Mouse (Mus musculus) mouse trophoblast stem cell (cell line): ENCODE measurements at regions not wholly inside any gene's neighbourhood (a gene's known extent, or its start where the extent isn't known, plus 50 kb on each side); places are given as distances from the start of the nearest gene placed in this dataset.

ENCODE experiments used
- in situ Hi-C, 2 experiments: fragments of 300-500 bp; cut with MseI, MboI; formaldehyde crosslinking; loops; 2 replicates in 1 of 2; 3 replicates in 1 of 2; pipeline ENCODE4 v1.15.1; 2025

GRCm38 (mm10) chr3:54443791-54444190 lies 82.9 kb downstream of the Postn start:
- in situ Hi-C loops, result no loop called here

DNA sequence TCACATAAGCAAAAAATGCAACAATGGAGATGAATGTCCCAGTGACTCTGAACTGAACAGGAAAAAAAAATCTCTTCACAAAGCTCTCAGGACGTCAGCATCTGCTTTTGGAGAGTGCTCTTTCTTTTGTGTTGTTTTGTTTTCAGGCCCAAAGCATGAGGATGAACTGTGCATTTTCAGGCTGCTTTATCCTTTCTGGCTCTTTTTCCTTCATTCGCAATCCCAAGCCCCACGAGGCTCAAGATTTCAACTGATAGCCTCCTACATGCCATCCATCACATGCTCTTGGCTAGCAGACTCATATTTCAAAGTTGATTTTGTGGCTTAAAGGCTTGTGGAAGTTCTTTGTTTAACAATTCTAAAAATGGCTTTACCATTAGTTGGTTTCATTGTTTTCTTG lies 86.0 kb downstream of the Postn start:
- in situ Hi-C loops, result no loop called here

DNA sequence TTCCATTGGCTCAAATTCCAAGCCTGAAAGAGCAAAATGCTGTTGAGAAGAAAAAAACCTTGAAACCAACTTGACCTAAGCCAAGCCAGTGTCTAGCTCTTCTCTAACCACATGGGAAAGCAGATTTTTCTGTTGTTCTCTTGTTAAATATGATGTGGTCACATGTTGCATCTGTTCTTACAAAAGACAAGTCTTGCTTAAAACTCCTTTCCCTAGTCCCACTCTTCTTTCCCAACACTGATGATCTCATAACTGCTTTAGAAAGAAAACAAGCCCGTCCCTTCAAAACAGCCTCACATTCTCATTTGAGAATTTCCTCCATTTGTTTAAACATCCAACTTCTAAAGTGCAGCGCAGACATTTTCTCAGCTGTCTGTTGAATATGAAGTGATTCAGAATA lies 96.5 kb downstream of the Postn start:
- in situ Hi-C loops, result no loop called here

DNA sequence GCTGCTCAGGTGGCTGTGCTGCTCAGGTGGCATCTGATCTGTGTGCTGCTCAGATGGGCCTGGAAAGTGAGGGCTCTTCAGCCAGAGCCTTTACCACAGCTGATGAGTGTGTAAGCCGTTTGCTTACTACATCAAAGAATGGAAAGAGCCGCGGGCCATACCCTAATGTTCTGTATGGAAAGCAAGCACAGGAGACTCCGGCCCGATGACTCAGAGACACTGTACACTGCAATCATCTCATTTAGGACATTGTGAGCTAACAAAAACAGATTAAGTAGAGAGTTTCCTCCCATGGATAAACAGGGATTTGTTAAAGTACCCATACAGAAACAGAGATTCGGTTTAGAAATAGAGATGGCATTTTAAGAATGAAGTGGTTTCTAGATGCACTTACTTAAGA lies 100.5 kb downstream of the Postn start:
- in situ Hi-C loops, result no loop called here

DNA sequence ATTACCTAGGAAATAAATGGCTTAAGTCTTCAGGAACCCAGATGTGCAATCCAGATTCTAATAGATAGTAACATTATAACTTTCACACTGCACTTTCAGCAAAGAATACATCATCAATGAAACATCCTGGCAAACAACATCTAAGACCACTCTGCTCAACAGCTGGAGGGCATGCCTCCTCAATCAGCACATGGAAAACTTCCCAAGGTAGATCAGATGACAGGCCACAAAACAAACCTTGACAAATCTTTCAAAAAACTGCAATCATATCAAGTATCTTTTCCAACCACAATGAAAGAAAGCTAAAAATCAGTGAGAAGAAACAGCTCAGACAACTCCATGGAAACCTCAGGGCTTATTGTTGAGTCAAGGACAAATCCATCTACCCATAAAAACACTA lies 105.2 kb downstream of the Postn start:
- in situ Hi-C loops, result no loop called here

DNA sequence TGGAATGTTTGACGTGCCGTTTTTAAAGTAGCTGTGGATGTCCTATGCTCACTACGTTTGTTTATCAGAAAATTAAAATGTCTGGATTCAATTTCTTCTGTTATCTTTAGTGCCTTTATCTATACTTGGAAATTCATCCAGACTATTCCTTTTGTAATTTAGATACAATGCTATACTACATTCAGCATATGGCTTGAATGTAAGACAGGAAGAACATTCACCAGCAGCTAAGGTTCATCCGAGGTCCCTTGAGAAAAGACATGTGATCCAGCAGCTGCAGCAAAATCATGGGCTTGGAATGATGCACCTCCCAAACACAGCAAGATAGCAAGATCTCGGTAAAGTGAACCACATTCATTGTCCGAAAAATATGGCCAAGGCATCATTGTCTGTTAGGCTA lies 113.3 kb downstream of the Postn start:
- in situ Hi-C loops, result no loop called here

DNA sequence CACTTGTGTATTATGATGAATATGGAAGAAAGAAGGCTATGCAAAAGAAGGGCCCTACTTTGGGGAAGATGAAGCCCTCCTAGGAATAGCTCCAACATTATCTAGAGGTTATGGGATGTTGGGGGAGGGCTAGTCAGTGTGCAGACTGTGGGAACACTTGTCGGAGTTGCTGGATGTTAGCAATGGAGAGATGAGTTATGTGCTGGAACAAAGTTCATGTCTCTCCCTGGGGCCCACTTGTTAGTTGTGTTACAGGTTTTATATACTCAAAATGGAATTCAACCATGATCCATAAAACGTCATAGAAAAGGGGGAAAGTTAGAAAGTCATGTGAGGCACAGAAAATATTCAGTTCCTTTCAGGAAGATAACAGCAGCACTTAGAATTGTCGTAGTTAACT lies 115.0 kb downstream of the Postn start:
- in situ Hi-C loops, result no loop called here

DNA sequence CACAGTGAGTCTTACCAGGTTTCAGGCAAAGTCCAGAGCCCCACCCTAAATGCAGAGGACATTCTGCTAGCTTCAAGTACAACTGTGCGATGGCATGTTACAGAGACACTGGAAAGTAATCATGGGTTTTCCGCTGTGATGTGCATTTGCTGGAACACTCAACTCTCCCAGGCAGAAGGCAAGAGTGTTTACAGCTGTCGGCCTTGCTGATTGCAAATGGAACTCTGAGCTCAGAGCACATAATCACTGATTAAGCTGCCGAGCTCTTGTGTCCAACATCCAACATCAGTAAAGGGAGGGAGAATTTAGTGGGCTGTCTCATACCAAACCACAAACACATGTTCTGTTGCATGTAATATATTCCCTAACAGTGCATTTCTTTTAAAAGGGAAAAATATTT lies 117.1 kb downstream of the Postn start:
- in situ Hi-C loops, result no loop called here

GRCm38 (mm10) chr3:54480251-54480650 lies 119.3 kb downstream of the Postn start:
- in situ Hi-C loops, result no loop called here

DNA sequence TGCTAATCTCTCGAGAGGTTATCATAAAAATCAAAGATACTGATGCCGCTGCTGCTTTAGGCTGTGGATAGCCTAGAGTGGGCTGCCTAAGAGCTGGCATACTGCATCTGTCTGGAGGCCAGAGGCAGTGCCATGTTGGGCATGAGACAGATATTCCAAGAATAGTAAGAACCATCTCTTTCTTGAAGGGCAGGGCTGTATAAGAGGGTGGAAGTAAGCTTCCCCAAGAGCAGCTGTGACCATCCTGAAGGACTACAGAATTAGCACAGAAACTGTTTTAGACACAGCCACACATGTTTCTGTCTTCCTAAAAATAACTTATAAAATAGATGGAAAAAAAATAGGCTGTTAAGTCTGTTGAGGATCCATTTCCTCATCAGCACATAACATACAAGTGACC lies 126.4 kb downstream of the Postn start:
- in situ Hi-C loops, result no loop called here

DNA sequence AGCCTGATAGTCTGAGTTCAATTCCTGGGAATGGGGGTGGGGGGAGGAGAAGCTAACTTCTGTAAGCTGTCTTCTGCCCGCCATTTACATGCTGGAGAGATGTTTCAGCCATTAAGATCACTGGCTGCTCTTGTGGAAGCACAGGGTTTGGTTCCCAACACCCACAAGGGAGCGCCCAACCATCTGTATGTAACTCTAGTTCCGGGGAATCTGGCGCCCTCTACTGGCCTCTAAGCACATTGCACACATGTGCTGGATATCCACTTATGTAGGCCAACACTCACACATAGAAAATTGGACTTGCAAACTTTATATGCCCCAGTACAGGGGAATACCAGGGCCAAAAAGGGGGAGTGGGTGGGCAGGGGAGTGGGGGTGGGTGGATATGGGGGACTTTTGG lies 126.9 kb downstream of the Postn start:
- in situ Hi-C loops, result no loop called here

DNA sequence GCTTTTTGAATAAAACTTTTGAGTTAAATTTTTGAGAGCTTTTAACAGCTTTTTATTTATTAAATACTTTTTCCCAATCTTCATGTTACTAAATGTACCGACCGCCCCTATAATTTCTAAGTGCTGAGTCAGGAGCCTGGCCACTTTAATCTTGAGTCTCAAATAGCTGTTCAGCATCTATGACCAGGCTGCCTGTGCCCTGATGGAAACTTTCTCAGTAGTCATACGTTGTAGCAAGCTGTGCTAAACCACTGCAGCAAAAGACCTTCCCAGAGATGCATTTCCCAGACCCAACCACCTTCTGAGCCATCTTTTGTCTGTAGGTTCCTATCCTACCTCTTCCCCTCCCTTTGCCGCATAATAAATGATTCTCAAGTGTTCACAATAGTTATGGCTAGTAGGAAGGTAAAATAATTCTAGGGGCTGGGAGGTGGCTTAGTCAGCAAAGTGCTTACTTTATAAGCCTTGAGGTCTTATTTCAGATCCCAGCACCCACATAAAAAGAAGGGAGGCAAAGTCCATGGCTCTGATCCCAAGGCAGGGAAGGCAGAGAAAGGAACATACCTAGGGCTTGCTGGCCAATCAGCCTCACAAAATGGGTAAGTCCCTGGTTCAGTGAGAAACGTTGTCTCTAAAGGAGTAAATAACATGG lies 129.5 kb downstream of the Postn start:
- in situ Hi-C loops, result no loop called here

DNA sequence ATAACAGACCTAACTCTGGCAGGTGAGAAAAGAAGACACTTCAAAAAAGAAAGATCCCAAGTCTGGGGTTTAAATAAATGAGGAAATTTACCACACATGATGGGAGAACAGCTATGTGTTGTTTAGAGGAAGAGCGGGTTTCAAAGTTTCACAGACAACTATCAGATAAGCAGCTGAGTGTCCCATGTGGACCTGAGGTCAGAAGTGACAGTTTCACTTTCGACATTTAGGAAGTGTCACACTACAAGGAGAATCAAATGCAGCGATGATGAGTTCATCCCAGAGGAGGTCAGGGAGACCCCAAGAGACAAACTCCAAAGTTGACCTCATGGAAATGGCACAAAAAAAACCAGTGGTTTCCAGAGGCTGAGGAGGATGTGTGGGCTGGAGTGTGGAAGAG lies 132.7 kb downstream of the Postn start:
- in situ Hi-C loops, result no loop called here

- in situ Hi-C loops, result no loop called here
Measured at GRCm38 (mm10) chr3:54504997-54505396, 144.1 kb downstream of the Postn start.

GRCm38 (mm10) chr3:54507575-54507974 lies 146.7 kb downstream of the Postn start:
- in situ Hi-C loops, result no loop called here

DNA sequence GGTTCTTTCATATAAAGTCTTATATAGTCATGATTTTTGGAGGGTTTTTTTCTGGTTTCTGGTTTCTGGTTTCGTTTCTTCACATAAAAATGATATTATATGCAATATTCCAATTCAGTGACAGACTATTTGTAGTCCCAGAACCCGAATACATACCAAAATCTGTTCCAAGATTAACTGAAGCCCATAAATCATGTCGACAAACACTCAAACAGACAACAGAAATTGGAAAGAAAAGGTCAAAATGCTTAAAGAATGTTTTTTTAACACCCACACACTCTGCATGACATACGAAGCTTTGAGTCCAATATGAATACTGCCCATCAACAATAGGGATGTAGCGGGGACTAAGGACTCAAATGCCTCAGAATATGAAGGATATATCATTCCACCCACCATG lies 148.0 kb downstream of the Postn start:
- in situ Hi-C loops, result no loop called here

DNA sequence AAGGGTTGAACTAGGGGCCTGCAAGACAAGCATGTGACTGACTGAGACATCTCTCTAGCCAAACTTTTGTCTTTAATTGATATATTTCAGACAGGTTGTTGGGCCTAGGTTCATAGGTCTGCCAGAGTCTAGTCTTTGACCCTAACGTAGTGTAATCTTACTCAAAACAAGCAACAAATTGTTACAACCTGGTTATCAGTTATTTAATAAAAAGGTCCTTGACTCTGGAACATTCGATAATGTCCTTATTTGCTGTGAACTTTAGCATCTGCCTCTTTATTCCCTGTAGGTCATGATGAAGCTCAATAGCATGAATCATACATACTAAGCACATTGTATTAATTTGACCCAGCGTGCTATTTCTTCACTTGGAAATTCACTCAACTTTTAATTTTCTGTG lies 156.3 kb downstream of the Postn start:
- in situ Hi-C loops, result no loop called here

GRCm38 (mm10) chr3:54522716-54523115 lies 161.8 kb downstream of the Postn start:
- in situ Hi-C loops, result loop anchor here (10.0 kb wide), 2 partner anchors 158 to 168 kb away; partner anchors contain the start of gene Postn (in 1 of the 2)

- in situ Hi-C loops, result loop anchor here (10.0 kb wide), 2 partner anchors 162 to 172 kb away; partner anchors contain the start of gene Postn (in 1 of the 2)
Measured at GRCm38 (mm10) chr3:54526618-54527017, 165.7 kb downstream of the Postn start.

- in situ Hi-C loops, result loop anchor here (10.0 kb wide), 2 partner anchors 163 to 173 kb away; partner anchors contain the start of gene Postn (in 1 of the 2)
Measured at GRCm38 (mm10) chr3:54528292-54528691, 164.3 kb upstream of the Supt20 start.

DNA sequence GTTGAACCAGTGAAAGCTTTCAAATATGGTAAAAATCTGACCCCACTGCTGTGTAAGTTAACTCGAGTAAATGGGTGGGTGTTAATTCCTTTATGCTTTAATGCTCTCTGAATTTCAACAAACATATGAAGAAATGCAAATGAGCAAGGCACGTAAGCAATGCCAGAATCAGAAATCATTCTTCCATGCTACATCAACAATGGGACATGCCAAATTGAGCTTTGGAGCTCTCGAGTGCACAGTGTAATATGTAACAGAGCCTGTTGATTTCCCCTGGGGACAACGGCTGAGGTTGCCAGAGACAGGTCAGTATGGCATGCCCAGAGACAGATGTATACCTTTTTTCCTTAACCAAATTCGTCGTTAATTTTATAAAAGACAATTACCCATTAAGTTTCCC lies 162.4 kb upstream of the Supt20 start:
- in situ Hi-C loops, result no loop called here

GRCm38 (mm10) chr3:54535361-54535760 lies 157.2 kb upstream of the Supt20 start:
- in situ Hi-C loops, result no loop called here

GRCm38 (mm10) chr3:54538055-54538454 lies 154.6 kb upstream of the Supt20 start:
- in situ Hi-C loops, result no loop called here

GRCm38 (mm10) chr3:54540540-54541080 lies 152.0 kb upstream of the Supt20 start:
- in situ Hi-C loops, result no loop called here
